Mouse (Mus musculus) stomach, postnatal 0 days (tissue): ENCODE results near the gene 1110004F10Rik. TPM values are rescaled to one million over a fixed set of nuclear protein-coding genes. Genes with fewer than 3 reads are reported as not detected.

Experiments used
- ATAC-seq: fragments of 200-750 bp; cut with Nextera tagmentation; 2 replicates; pipeline ENCODE4 v1.8.0; 2017; ENCODE audit not compliant: low FRiP score, low TSS enrichment
- DNase-seq: peaks from one replicate; pipeline ENCODE4 v3.0.0-alpha.2; 2016; ENCODE audit warnings: low spot score
- H3K27ac ChIP-seq: fragments of 300-500 bp; sonication (generic); replicated peaks from 2 replicates; pipeline ENCODE4 v1.5.1; 2014; ENCODE audit warnings: mild to moderate bottlenecking, control low read depth
- H3K27me3 ChIP-seq: fragments of 300-500 bp; sonication (generic); 2 replicates; pipeline ENCODE4 v1.6.1; 2014; ENCODE audit warnings: low read length; ENCODE audit not compliant: control insufficient read depth, insufficient read depth
- H3K36me3 ChIP-seq: fragments of 300-500 bp; sonication (generic); 2 replicates; pipeline ENCODE4 v1.6.1; 2014; ENCODE audit warnings: low read length, mixed read lengths; ENCODE audit not compliant: control insufficient read depth, insufficient read depth
- H3K4me1 ChIP-seq: fragments of 300-500 bp; sonication (generic); replicated peaks from 2 replicates; pipeline ENCODE4 v1.6.1; 2014; ENCODE audit warnings: antibody characterized with exemption; ENCODE audit not compliant: control insufficient read depth, insufficient read depth
- H3K4me2 ChIP-seq: fragments of 300-500 bp; sonication (generic); replicated peaks from 2 replicates; pipeline ENCODE4 v1.6.1; 2014; ENCODE audit warnings: low read depth, mild to moderate bottlenecking, control low read depth, moderate library complexity
- H3K4me3 ChIP-seq: fragments of 300-500 bp; sonication (generic); 2 replicates; pipeline ENCODE4 v1.5.1; 2014; ENCODE audit warnings: low read depth, low read length, control low read depth
- H3K9ac ChIP-seq: fragments of 300-500 bp; sonication (generic); 2 replicates; pipeline ENCODE4 v1.6.1; 2014; ENCODE audit warnings: mild to moderate bottlenecking, low read length, control low read depth, mixed read lengths
- H3K9me3 ChIP-seq: fragments of 300-500 bp; sonication (generic); 2 replicates; pipeline ENCODE4 v1.6.1; 2016; ENCODE audit warnings: low read length; ENCODE audit not compliant: control insufficient read depth
- CTCF ChIP-seq: IDR thresholded peaks from 2 replicates; pipeline ENCODE4 v1.5.1; 2016; ENCODE audit warnings: antibody characterized with exemption, low read depth, mild to moderate bottlenecking, moderate library complexity
- EP300 ChIP-seq: optimal IDR thresholded peaks from 2 replicates; pipeline ENCODE3; 2016; ENCODE audit warnings: antibody characterized with exemption
- WGBS: fragments of 180-500 bp; shearing (Covaris S2); extraction: QIAGEN DNeasy Blood & Tissue Kit; methylation state at CpG from one replicate; pipeline ENCODE4 v1.1.7; 2014; 5-methylcytosine and 5-hydroxymethylcytosine counted together
- polyA plus RNA-seq: library from polyadenylated mRNA; unstranded; fragments of >200 nt; fragmentation: Nextera tagmentation; extraction: Ambion mirVana; gene quantifications from 2 replicates; pipeline ENCODE4 v1.2.1, GENCODE M21; 2015

The 1110004F10Rik gene
- polyA plus RNA-seq, 1 experiment from 2014 or later, result 159 TPM

- no peak for TF ChIP-seq CTCF
- no peak for TF ChIP-seq EP300
- Histone ChIP-seq H3K9me3 (no peaks in the 10 kb centered on the region), H3K9ac (no peak overlapping the region), H3K4me3 (no peak overlapping the region), H3K27ac (no peak overlapping the region), H3K4me2 (no peak overlapping the region), H3K27me3 (no peaks in the 10 kb centered on the region), H3K36me3 (no peaks in the 10 kb centered on the region), H3K4me1 (no peaks in the 10 kb centered on the region)
- no peak for ATAC-seq
- no peak for DNase-seq
- 91% methylated on average over 8 of the region's 8 CpGs for WGBS
Observed at GRCm38 (mm10) chr7:116128286-116128685, 89.1 kb downstream of the 1110004F10Rik start.

- no peak overlapping the region for H3K27ac ChIP-seq
- H3K4me3 ChIP-seq, result no peak overlapping the region
- WGBS, result 91% methylated on average over 10 of the region's 10 CpGs
- no peaks in the 10 kb centered on the region for H3K27me3 ChIP-seq
- no peaks in the 10 kb centered on the region for H3K9me3 ChIP-seq
- DNase-seq, result no peak
- no peak for TF ChIP-seq EP300
- no peak for TF ChIP-seq CTCF
- H3K4me2 ChIP-seq, result no peak overlapping the region
- H3K9ac ChIP-seq, result no peak overlapping the region
- no peaks in the 10 kb centered on the region for H3K36me3 ChIP-seq
- H3K4me1 ChIP-seq, result no peaks in the 10 kb centered on the region
- no peak for ATAC-seq
Observed at GRCm38 (mm10) chr7:116129374-116129773, 90.2 kb downstream of the 1110004F10Rik start.

- peak; percentile 44 for TF ChIP-seq CTCF
- TF ChIP-seq EP300, result no peak
- H3K36me3 ChIP-seq, result no peaks in the 10 kb centered on the region
- no peak overlapping the region for H3K9ac ChIP-seq
- no peak overlapping the region for H3K27ac ChIP-seq
- no peak for DNase-seq
- 27% methylated on average over 4 of the region's 4 CpGs for WGBS
- H3K4me2 ChIP-seq, result no peak overlapping the region
- H3K4me3 ChIP-seq, result no peak overlapping the region
- H3K4me1 ChIP-seq, result no peaks in the 10 kb centered on the region
- no peaks in the 10 kb centered on the region for H3K27me3 ChIP-seq
- no peak for ATAC-seq
- no peaks in the 10 kb centered on the region for H3K9me3 ChIP-seq
Observed at GRCm38 (mm10) chr7:116131390-116131789, 92.2 kb downstream of the 1110004F10Rik start.

- DNase-seq, result peak; percentile 82
- no peaks in the 10 kb centered on the region for H3K4me1 ChIP-seq
- WGBS, result 4% methylated on average over 5 of the region's 5 CpGs
- no peak overlapping the region for H3K9ac ChIP-seq
- no peaks in the 10 kb centered on the region for H3K36me3 ChIP-seq
- TF ChIP-seq EP300, result no peak
- peak; percentile 95 for TF ChIP-seq CTCF
- no peak overlapping the region for H3K27ac ChIP-seq
- no peak overlapping the region for H3K4me3 ChIP-seq
- H3K9me3 ChIP-seq, result no peaks in the 10 kb centered on the region
- no peaks in the 10 kb centered on the region for H3K27me3 ChIP-seq
- H3K4me2 ChIP-seq, result no peak overlapping the region
- no peak; the same call in 1 of the 2 replicates for ATAC-seq
Observed at GRCm38 (mm10) chr7:116132078-116132477, 92.9 kb downstream of the 1110004F10Rik start.

GRCm38 (mm10) chr7:116134413-116135292 is 95.5 kb downstream of the 1110004F10Rik start:
- ATAC-seq (no peak), DNase-seq (no peak)
- Histone ChIP-seq H3K36me3 (no peaks in the 10 kb centered on the region), H3K9ac (no peak overlapping the region), H3K4me1 (no peaks in the 10 kb centered on the region), H3K9me3 (no peaks in the 10 kb centered on the region), H3K27ac (no peak overlapping the region), H3K27me3 (no peaks in the 10 kb centered on the region), H3K4me2 (0 out of 2 replicates have a peak overlapping the region, but pooled peaks have one; percentile 11), H3K4me3 (no peak overlapping the region)
- 61% methylated on average over 31 of the region's 31 CpGs for WGBS
- TF ChIP-seq EP300 (no peak), CTCF (peak; percentile 44)

GRCm38 (mm10) chr7:116137149-116137548 is 98.0 kb downstream of the 1110004F10Rik start:
- Histone ChIP-seq H3K4me1 (no peaks in the 10 kb centered on the region), H3K27ac (no peak overlapping the region), H3K27me3 (no peaks in the 10 kb centered on the region), H3K4me3 (no peak overlapping the region), H3K36me3 (no peaks in the 10 kb centered on the region), H3K4me2 (no peak overlapping the region), H3K9me3 (no peaks in the 10 kb centered on the region), H3K9ac (no peak overlapping the region)
- DNase-seq, result no peak
- TF ChIP-seq EP300 (no peak), CTCF (no peak)
- ATAC-seq, result no peak
- WGBS, result 84% methylated on average over 12 of the region's 12 CpGs
